Mouse (Mus musculus) brain, embryonic 14.5 days (tissue): ENCODE results near the gene Zfand5. TPM values are rescaled to one million over a fixed set of nuclear protein-coding genes. Genes with fewer than 3 reads are reported as not detected.
"Not testable (repeated sequence)": the region's sequence is repeated elsewhere in the genome, so short reads cannot be mapped to it uniquely, and the experiment has no call there.

Experiments
- DNase-seq: peaks from one replicate; pipeline ENCODE4 v3.0.0-alpha.2; 2011; ENCODE audit warnings: low read depth
- CTCF ChIP-seq: fragments of 200-500 bp; IDR thresholded peaks from 2 replicates; pipeline ENCODE4 v1.5.1; 2012; ENCODE audit warnings: inconsistent platforms, mild to moderate bottlenecking, moderate library complexity, borderline replicate concordance; ENCODE audit not compliant: insufficient read depth, insufficient read length; ENCODE audit errors: extremely low read depth
- POLR2A ChIP-seq: fragments of 200-500 bp; IDR thresholded peaks from 2 replicates; pipeline ENCODE4 v1.6.1; 2012; ENCODE audit warnings: mild to moderate bottlenecking, inconsistent platforms, borderline replicate concordance; ENCODE audit not compliant: poor library complexity, insufficient read depth, insufficient read length, severe bottlenecking; ENCODE audit errors: extremely low read depth
- polyA plus RNA-seq: library from polyadenylated mRNA; depleted of rRNA; stranded (reverse); fragments of >200 nt; gene quantifications from 2 replicates; pipeline ENCODE4 v1.2.3, GENCODE M21; 2012; rRNA removed

Zfand5 gene
- polyA plus RNA-seq, 1 experiment: 105 TPM

GRCm38 (mm10) chr19:21286421-21287097 lies 14.5 kb downstream of the Zfand5 start:
- DNase-seq: no peak
- no peak for TF ChIP-seq POLR2A
- no peak for TF ChIP-seq CTCF

GRCm38 (mm10) chr19:21297411-21297810 lies 25.3 kb downstream of the Zfand5 start:
- no peak for DNase-seq
- TF ChIP-seq CTCF: no peak
- no peak for TF ChIP-seq POLR2A

- TF ChIP-seq CTCF (no peak), POLR2A (no peak)
- DNase-seq: peak; percentile 49
Observed at GRCm38 (mm10) chr19:21301787-21302186, 29.7 kb downstream of the Zfand5 start.

DNA sequence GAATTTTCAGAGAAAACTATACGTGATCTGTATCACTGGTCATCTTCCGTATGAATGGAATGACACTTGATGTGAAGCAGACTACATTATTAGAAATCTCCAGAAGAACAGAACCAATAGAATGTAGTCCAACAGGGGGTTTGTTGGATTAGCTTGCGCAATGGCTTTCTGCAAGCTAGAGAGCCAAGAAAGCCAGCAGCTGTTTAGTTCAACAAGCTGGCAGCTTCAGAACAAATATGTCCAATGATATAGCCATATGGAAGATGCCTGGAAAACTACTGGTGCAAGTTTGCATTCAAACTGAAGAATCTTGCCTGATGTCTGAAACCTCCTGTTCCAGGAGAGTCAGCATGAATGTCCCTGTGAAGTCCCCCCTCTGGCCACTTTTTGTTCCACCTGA lies 35.7 kb downstream of the Zfand5 start:
- TF ChIP-seq CTCF (no peak), POLR2A (no peak)
- peak; percentile 12 for DNase-seq

DNA sequence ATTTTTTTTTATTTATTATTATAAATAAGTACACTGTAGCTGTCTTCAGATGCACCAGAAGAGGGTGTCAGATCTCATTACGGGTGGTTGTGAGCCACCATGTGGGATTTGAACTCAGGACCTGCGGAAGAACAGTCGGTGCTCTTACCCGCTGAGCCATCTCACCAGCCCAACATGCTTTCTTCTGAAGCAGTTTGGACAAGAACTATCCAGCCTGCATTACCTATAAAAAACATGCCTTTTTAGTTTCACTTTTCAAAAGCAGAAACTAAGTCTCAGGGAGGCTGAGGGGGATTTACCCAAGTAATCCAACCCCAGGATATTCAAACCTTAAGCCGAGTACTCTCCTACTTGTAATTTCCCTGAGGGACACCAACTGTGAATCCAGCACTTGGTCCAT lies 38.3 kb downstream of the Zfand5 start:
- not testable (repeated sequence) for DNase-seq

GRCm38 (mm10) chr19:21315701-21316100 lies 43.6 kb downstream of the Zfand5 start:
- TF ChIP-seq CTCF: no peak
- TF ChIP-seq POLR2A: no peak
- DNase-seq: no peak

DNA sequence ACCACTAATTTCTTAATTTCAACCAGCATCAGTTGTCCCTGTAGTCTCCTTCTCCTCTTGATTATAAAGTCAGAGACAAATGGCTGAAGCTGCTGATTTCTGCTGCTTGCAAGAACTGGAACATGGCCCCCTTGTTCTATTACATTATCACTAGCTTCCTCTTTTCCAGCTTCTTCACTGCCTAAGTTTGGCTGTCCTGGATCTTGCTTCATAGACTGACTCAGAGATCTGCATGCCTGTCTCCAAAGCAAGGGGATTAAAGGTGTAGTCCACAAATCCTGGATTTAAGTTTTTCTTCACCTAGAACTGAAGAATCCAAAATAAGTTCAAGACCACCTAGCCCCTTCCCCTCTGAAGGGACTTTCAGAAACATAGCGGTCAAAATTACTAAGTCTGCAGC lies 47.5 kb downstream of the Zfand5 start:
- no peak for DNase-seq
- TF ChIP-seq CTCF (no peak), POLR2A (no peak)

GRCm38 (mm10) chr19:21325333-21325732 lies 53.3 kb downstream of the Zfand5 start:
- no peak for TF ChIP-seq POLR2A
- no peak for TF ChIP-seq CTCF
- peak; percentile 41 for DNase-seq

GRCm38 (mm10) chr19:21328951-21329350 lies 56.9 kb downstream of the Zfand5 start:
- peak; percentile 34 for DNase-seq
- no peak for TF ChIP-seq POLR2A
- TF ChIP-seq CTCF: no peak

DNA sequence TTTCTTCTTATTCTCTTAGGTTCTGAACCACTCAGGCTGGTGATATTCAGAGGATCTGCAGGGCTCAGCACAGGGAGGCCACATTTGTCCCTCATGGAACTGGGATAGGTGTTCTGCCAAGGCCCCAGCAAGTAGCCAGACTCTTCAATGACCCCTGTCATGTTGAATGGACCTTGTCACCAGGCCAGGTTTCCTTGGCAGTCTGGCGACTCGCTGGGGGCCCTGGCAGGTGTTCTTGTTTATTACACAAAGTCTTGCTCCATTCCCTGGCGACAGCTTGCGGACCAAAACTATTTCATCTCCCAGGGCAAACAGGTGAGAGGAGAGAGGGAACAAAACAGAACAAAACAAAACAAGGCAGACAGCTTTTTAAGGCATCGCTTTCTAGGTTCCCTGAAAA lies 57.7 kb downstream of the Zfand5 start:
- no peak for TF ChIP-seq POLR2A
- peak; percentile 69 for DNase-seq

DNA sequence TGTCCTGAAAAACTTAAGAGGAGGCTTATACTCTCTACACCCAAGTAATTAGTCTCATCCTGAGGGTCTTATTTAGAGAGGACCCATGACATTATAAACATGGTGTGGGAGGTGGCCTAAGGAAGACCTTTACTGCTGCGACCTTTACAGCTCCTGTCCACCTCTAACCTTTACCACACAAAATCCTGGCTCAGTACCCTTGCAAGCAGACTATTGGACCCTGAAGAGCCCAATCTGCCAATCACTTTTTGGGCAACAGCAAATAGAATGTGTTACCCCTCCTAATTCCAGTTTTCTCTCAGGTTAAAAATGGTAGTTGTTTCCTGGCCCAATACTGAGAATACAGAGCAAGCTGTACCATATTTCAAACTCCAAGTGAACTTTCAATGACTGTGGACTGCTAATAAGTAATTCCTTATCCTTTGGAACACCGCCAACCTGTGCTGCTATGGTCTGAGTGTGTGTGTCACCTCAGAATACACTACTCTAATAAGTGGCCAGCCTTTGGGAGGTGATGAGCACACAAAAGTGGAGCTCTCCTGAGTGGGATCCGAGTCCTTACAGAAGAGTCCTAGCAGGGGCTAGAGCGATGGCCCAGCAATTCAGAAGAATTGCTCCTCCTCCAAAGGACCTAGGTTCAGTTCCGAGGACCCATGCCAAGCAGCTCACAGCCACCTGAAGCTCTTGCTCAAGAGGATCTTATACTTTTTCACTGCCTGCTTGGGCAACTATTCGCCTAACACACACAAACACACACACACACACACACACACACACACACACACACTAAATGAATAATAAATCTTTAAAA lies 58.4 kb downstream of the Zfand5 start:
- TF ChIP-seq POLR2A (no peak), CTCF (no peak)
- no peak for DNase-seq

DNA sequence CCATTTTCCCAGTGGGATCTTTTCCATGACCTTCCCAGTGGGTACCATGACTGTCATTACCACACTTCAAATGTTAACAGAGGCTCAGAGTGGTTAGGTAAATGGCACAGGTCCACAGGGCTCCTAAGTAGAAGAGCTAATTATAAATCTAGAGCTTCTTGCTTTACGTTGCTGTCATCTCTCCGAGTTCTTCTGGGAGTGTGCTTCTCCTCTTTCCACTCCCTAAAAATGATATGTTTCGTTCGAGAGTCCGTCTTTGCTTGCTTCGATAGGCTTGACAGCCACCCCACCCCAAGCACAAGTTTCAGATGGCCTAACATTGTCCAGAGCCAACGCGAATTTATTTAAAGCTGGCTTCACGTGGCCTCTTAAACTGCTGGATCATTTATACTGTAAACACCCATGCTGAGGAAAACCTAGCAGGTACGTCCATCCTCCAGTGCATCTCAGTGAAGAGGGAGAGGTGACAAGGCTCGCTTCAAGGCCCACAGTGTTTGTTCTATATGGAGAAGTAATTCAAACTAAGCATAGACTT lies 59.6 kb downstream of the Zfand5 start:
- TF ChIP-seq CTCF: no peak
- TF ChIP-seq POLR2A: no peak
- no peak for DNase-seq

Other genes with a start within 250 kb of the Zfand5 start
- 0.72 and 1.1 TPM in 2 replicates for gene Gda, start 201.2 kb downstream of the Zfand5 start, polyA plus RNA-seq